Mouse (Mus musculus) liver, adult 2 months (tissue): ENCODE measurements at regions not wholly inside any gene's neighbourhood (a gene's known extent, or its start where the extent isn't known, plus 50 kb on each side); places are given as distances from the start of the nearest gene placed in this dataset.

ENCODE experiments used
- DNase-seq: peaks from one replicate; pipeline ENCODE4 v3.0.0-alpha.2; 2011; ENCODE audit warnings: low read depth, low spot score; ENCODE audit errors: extremely low read depth
- H3K27ac ChIP-seq: fragments of 200-500 bp; replicated peaks from 2 replicates; pipeline ENCODE4 v1.5.1; 2012; ENCODE audit warnings: low read depth, mild to moderate bottlenecking, control low read depth, inconsistent platforms, low read length; ENCODE audit not compliant: insufficient read depth
- H3K27me3 ChIP-seq: fragments of 200-500 bp; 2 replicates; pipeline ENCODE4 v1.6.1; 2012; ENCODE audit warnings: mild to moderate bottlenecking, moderate library complexity, low read length, inconsistent platforms; ENCODE audit not compliant: control insufficient read depth, insufficient read depth
- H3K36me3 ChIP-seq: fragments of 200-500 bp; 2 replicates; pipeline ENCODE4 v1.6.1; 2012; ENCODE audit warnings: low read length, inconsistent platforms; ENCODE audit not compliant: control insufficient read depth, insufficient read depth
- H3K4me1 ChIP-seq: fragments of 200-500 bp; 2 replicates; pipeline ENCODE4 v1.6.1; 2011; ENCODE audit warnings: low read length; ENCODE audit not compliant: control insufficient read depth, insufficient read depth
- H3K4me3 ChIP-seq: fragments of 200-500 bp; 2 replicates; pipeline ENCODE4 v1.5.1; 2011; ENCODE audit warnings: low read depth, mild to moderate bottlenecking, control low read depth, low read length, moderate library complexity; ENCODE audit not compliant: insufficient read depth
- H3K79me2 ChIP-seq: fragments of 200-500 bp; 2 replicates; pipeline ENCODE4 v1.6.1; 2012; ENCODE audit warnings: inconsistent platforms, mild to moderate bottlenecking, low read length, moderate library complexity; ENCODE audit not compliant: control insufficient read depth, insufficient read depth
- H3K9ac ChIP-seq: fragments of 200-500 bp; 2 replicates; pipeline ENCODE4 v1.6.1; 2012; ENCODE audit warnings: low read depth, mild to moderate bottlenecking, control low read depth, inconsistent platforms, low read length
- CTCF ChIP-seq: fragments of 200-500 bp; IDR thresholded peaks from 2 replicates; pipeline ENCODE4 v1.5.1; 2011; ENCODE audit warnings: low read depth, low read length, control low read depth
- POLR2A ChIP-seq: fragments of 200-500 bp; IDR thresholded peaks from 2 replicates; pipeline ENCODE4 v1.6.1; 2011; ENCODE audit warnings: low read length, control low read depth; ENCODE audit not compliant: insufficient read depth; ENCODE audit errors: extremely low read depth
- WGBS: fragments of 180-500 bp; shearing (Covaris S2); methylation state at CpG from one replicate; pipeline ENCODE4 v1.1.7; 2018; 5-methylcytosine and 5-hydroxymethylcytosine counted together

GRCm38 (mm10) chr4:69576256-69576655 is 622.1 kb upstream of the Brinp1 start:
- no peaks in the 10 kb centered on the region for H3K4me1 ChIP-seq
- H3K4me3 ChIP-seq = no peak overlapping the region
- H3K79me2 ChIP-seq = no peaks in the 10 kb centered on the region
- TF ChIP-seq CTCF (no peak), POLR2A (no peak)
- H3K9ac ChIP-seq = no peak overlapping the region
- no peak overlapping the region for H3K27ac ChIP-seq
- no peak for DNase-seq
- no peaks in the 10 kb centered on the region for H3K27me3 ChIP-seq
- 60% methylated on average over 3 of the region's 3 CpGs for WGBS
- H3K36me3 ChIP-seq = no peaks in the 10 kb centered on the region

DNA sequence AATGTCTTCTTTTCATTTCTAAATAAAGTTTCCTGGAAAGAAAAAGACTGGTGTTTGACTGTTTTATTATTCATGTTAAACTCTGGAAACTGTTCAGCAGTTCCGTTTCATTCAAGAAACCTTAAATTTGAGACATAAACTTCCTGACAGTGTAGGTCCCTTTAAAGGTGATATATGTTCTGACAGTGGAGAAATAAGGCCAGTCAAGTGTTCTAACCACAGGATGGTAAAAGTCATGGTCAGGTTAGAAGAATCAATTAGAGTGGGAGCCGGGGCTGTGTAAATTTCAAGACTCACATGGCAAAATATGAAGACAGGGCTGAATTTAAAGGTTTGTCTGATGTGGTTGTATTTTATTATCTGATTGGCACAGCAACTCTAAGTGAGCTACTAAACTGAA is 593.9 kb upstream of the Brinp1 start:
- 76% methylated on average over 2 of the region's 2 CpGs for WGBS
- H3K36me3 ChIP-seq = no peaks in the 10 kb centered on the region
- no peaks in the 10 kb centered on the region for H3K4me1 ChIP-seq
- no peak for TF ChIP-seq CTCF
- TF ChIP-seq POLR2A = no peak
- H3K9ac ChIP-seq = no peak overlapping the region
- H3K79me2 ChIP-seq = no peaks in the 10 kb centered on the region
- H3K27ac ChIP-seq = no peak overlapping the region
- H3K4me3 ChIP-seq = no peak overlapping the region
- DNase-seq = no peak
- H3K27me3 ChIP-seq = no peaks in the 10 kb centered on the region

GRCm38 (mm10) chr4:69538172-69538908 is 584.1 kb upstream of the Brinp1 start:
- Histone ChIP-seq H3K36me3 (no peaks in the 10 kb centered on the region), H3K27me3 (no peaks in the 10 kb centered on the region), H3K27ac (no peak overlapping the region), H3K9ac (no peak overlapping the region), H3K79me2 (no peaks in the 10 kb centered on the region), H3K4me1 (no peaks in the 10 kb centered on the region), H3K4me3 (no peak overlapping the region)
- DNase-seq = peak; percentile 9
- no peak for TF ChIP-seq CTCF
- WGBS = 76% methylated on average over 6 of the region's 6 CpGs

DNA sequence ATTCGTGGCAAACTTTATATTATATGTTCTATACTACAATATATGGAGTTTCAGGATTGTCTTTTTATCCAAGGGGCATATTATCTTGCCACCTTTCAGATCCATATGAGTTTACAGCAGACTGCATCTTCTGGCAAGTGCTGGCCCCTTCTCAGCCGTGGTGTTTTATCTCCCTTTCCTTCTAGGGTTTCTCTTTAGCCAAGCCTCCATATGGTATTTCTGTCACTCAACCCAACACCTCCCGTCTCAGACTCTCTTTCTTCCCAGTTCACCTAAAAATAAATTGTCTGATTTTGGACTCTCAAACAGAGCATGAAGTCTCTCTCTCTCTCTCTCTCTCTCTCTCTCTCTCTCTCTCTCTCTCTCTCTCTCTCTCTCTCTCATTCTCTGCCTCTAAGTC is 578.9 kb upstream of the Brinp1 start:
- H3K27me3 ChIP-seq = no peaks in the 10 kb centered on the region
- H3K27ac ChIP-seq = no peak overlapping the region
- no peak overlapping the region for H3K9ac ChIP-seq
- H3K4me3 ChIP-seq = no peak overlapping the region
- 26% methylated on average over 3 of the region's 3 CpGs for WGBS
- no peaks in the 10 kb centered on the region for H3K4me1 ChIP-seq
- TF ChIP-seq CTCF (no peak), POLR2A (no peak)
- H3K36me3 ChIP-seq = no peaks in the 10 kb centered on the region
- no peak for DNase-seq
- H3K79me2 ChIP-seq = no peaks in the 10 kb centered on the region

DNA sequence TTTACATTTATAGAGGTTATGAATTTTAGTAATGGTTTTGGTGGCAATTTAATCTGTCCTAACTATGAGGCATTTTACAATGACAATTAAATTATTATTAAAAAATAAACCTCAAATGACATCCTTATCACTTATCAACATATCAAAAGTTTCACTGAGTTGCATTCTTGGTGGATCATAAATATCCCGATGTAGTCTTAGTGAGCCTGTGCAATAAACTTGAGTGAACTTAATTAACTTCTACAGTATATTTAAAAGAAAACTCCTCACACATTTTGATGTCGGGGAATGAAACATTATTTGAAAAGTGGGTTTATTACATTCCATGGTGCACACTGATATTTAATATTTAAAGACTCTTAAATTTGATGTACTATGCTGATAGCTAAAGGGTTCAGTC is 568.9 kb upstream of the Brinp1 start:
- H3K27me3 ChIP-seq = no peaks in the 10 kb centered on the region
- H3K27ac ChIP-seq = no peak overlapping the region
- 84% methylated on average over 2 of the region's 2 CpGs for WGBS
- no peaks in the 10 kb centered on the region for H3K4me1 ChIP-seq
- DNase-seq = no peak
- no peaks in the 10 kb centered on the region for H3K36me3 ChIP-seq
- TF ChIP-seq CTCF (no peak), POLR2A (no peak)
- no peaks in the 10 kb centered on the region for H3K79me2 ChIP-seq
- H3K4me3 ChIP-seq = no peak overlapping the region
- H3K9ac ChIP-seq = no peak overlapping the region

- no peaks in the 10 kb centered on the region for H3K4me1 ChIP-seq
- no peak overlapping the region for H3K9ac ChIP-seq
- no peaks in the 10 kb centered on the region for H3K27me3 ChIP-seq
- no peak overlapping the region for H3K27ac ChIP-seq
- H3K79me2 ChIP-seq = no peaks in the 10 kb centered on the region
- H3K4me3 ChIP-seq = no peak overlapping the region
- H3K36me3 ChIP-seq = no peaks in the 10 kb centered on the region
- no peak for DNase-seq
- TF ChIP-seq CTCF (no peak), POLR2A (no peak)
- 56% methylated on average over 4 of the region's 4 CpGs for WGBS
Observed at GRCm38 (mm10) chr4:69508281-69508680, 554.1 kb upstream of the Brinp1 start.
